Mouse (Mus musculus): ENCODE results near the gene Fbxo7.
A peak's percentile ranks its signal among the peaks of the same experiment; 100 is the strongest.

Fbxo7 gene

GRCm38 (mm10) chr10:86021749-86022473, at the start of gene Fbxo7:
TSS of gene Fbxo7 (plus strand) at chr10:86021972.
- peak; percentile 91; the same call in 1 of the 2 replicates for TF ChIP-seq GATA4 (IDR thresholded peaks at IDR 0.05; ENCODE audit: insufficient replicate concordance, low read length)

GRCm38 (mm10) chr10:85972915-85973314, 48.9 kb upstream of the Fbxo7 start:
- no peak for TF ChIP-seq GATA4 (IDR thresholded peaks at IDR 0.05; ENCODE audit: insufficient replicate concordance, low read length)

- TF ChIP-seq GATA4 (IDR thresholded peaks at IDR 0.05; ENCODE audit: insufficient replicate concordance, low read length): no peak
Measured at GRCm38 (mm10) chr10:85989412-85990115, 32.2 kb upstream of the Fbxo7 start.

- TF ChIP-seq GATA4 (IDR thresholded peaks at IDR 0.05; ENCODE audit: insufficient replicate concordance, low read length): no peak
Measured at GRCm38 (mm10) chr10:85992412-85992811, 29.4 kb upstream of the Fbxo7 start.

- no peak for TF ChIP-seq GATA4 (IDR thresholded peaks at IDR 0.05; ENCODE audit: insufficient replicate concordance, low read length)
Measured at GRCm38 (mm10) chr10:85993836-85994235, 27.9 kb upstream of the Fbxo7 start.

- TF ChIP-seq GATA4 (IDR thresholded peaks at IDR 0.05; ENCODE audit: insufficient replicate concordance, low read length): no peak
Measured at GRCm38 (mm10) chr10:85994543-85995104, 27.1 kb upstream of the Fbxo7 start.

GRCm38 (mm10) chr10:86000447-86000846, 21.3 kb upstream of the Fbxo7 start:
- TF ChIP-seq GATA4 (IDR thresholded peaks at IDR 0.05; ENCODE audit: insufficient replicate concordance, low read length): no peak

GRCm38 (mm10) chr10:86006455-86006854, 15.3 kb upstream of the Fbxo7 start:
- TF ChIP-seq GATA4 (IDR thresholded peaks at IDR 0.05; ENCODE audit: insufficient replicate concordance, low read length): no peak

GRCm38 (mm10) chr10:86009688-86010087, 12.1 kb upstream of the Fbxo7 start:
- no peak for TF ChIP-seq GATA4 (IDR thresholded peaks at IDR 0.05; ENCODE audit: insufficient replicate concordance, low read length)

GRCm38 (mm10) chr10:86010636-86011035, 11.1 kb upstream of the Fbxo7 start:
- no peak for TF ChIP-seq GATA4 (IDR thresholded peaks at IDR 0.05; ENCODE audit: insufficient replicate concordance, low read length)

- no peak for TF ChIP-seq GATA4 (IDR thresholded peaks at IDR 0.05; ENCODE audit: insufficient replicate concordance, low read length)
Measured at GRCm38 (mm10) chr10:86011172-86011571, 10.6 kb upstream of the Fbxo7 start.

- no peak for TF ChIP-seq GATA4 (IDR thresholded peaks at IDR 0.05; ENCODE audit: insufficient replicate concordance, low read length)
Measured at GRCm38 (mm10) chr10:86011781-86012180, 10.0 kb upstream of the Fbxo7 start, which contains the start of gene Bpifc. TSS of gene Bpifc (minus strand) at chr10:86011895.

- no peak for TF ChIP-seq GATA4 (IDR thresholded peaks at IDR 0.05; ENCODE audit: insufficient replicate concordance, low read length)
Measured at GRCm38 (mm10) chr10:86017781-86018180, 4.0 kb upstream of the Fbxo7 start.

- TF ChIP-seq GATA4 (IDR thresholded peaks at IDR 0.05; ENCODE audit: insufficient replicate concordance, low read length): no peak
Measured at GRCm38 (mm10) chr10:86018813-86019212, 3.0 kb upstream of the Fbxo7 start.

- TF ChIP-seq GATA4 (IDR thresholded peaks at IDR 0.05; ENCODE audit: insufficient replicate concordance, low read length): no peak
Measured at GRCm38 (mm10) chr10:86021408-86021748, 394 bp upstream of the Fbxo7 start.

- no peak for TF ChIP-seq GATA4 (IDR thresholded peaks at IDR 0.05; ENCODE audit: insufficient replicate concordance, low read length)
Measured at GRCm38 (mm10) chr10:86022474-86022816, 673 bp downstream of the Fbxo7 start.

Measured in liver, adult (tissue).